Mouse (Mus musculus): ENCODE measurements at regions not wholly inside any gene's neighbourhood (a gene's known extent, or its start where the extent isn't known, plus 50 kb on each side); places are given as distances from the start of the nearest gene placed in this dataset.

- DNase-seq (ENCODE audit: low spot score in 2 of 2), result no peak
These were observed 73.8 kb upstream of the Lrig3 start for GRCm38 (mm10) chr10:125892122-125892521.

GRCm38 (mm10) chr10:125895744-125896482 lies 70.1 kb upstream of the Lrig3 start:
- no peak for DNase-seq (ENCODE audit: low spot score in 2 of 2)

- no peak for DNase-seq (ENCODE audit: low spot score in 2 of 2)
These were observed 69.3 kb upstream of the Lrig3 start for GRCm38 (mm10) chr10:125896646-125897045.

GRCm38 (mm10) chr10:125899504-125899903 lies 66.5 kb upstream of the Lrig3 start:
- DNase-seq (ENCODE audit: low spot score in 2 of 2), result no peak

- no peak for DNase-seq (ENCODE audit: low spot score in 2 of 2)
These were observed 65.4 kb upstream of the Lrig3 start for GRCm38 (mm10) chr10:125900562-125900961.

GRCm38 (mm10) chr10:125902668-125903067 lies 63.3 kb upstream of the Lrig3 start:
- DNase-seq (ENCODE audit: low spot score in 2 of 2), result no peak

GRCm38 (mm10) chr10:125912207-125912606 lies 53.8 kb upstream of the Lrig3 start:
- no peak for DNase-seq (ENCODE audit: low spot score in 2 of 2)

All from natural killer cell, adult 2 months (primary cell).